Mouse (Mus musculus) left cerebral cortex, adult 2 months (tissue): ENCODE results near the gene Angptl7. TPM values are rescaled to one million over a fixed set of nuclear protein-coding genes. Genes with fewer than 3 reads are reported as not detected.

ENCODE experiments used
- DNase-seq, 2 experiments: peaks; one replicate each; pipeline ENCODE4 v3.0.0; 2021 to 2022; ENCODE audit warnings: low spot score in 2 of 2, mixed read lengths in 1 of 2; ENCODE audit errors: extremely low spot score in 1 of 2
- H3K27ac ChIP-seq: fragments of 200-600 bp; 2 replicates; pipeline ENCODE4 v1.8.1; 2022
- H3K4me3 ChIP-seq: fragments of 200-600 bp; 2 replicates; pipeline ENCODE4 v1.8.1; 2022
- CTCF ChIP-seq: fragments of 200-600 bp; IDR thresholded peaks from 2 replicates; pipeline ENCODE4 v1.8.1; 2022; ENCODE audit warnings: antibody characterized with exemption, mild to moderate bottlenecking, moderate library complexity
- intact Hi-C: fragments of 180-260 bp; cut with DNase I; formaldehyde crosslinking; loops from one replicate; pipeline ENCODE4 v1.15.1; 2025
- total RNA-seq, 2 experiments: library from RNA; stranded (reverse); gene quantifications; 2 replicates each; pipeline ENCODE4 v1.2.3; 2021

The Angptl7 gene
- total RNA-seq, 2 experiments from 2014 or later: 0.57 to 0.89 TPM

DNA sequence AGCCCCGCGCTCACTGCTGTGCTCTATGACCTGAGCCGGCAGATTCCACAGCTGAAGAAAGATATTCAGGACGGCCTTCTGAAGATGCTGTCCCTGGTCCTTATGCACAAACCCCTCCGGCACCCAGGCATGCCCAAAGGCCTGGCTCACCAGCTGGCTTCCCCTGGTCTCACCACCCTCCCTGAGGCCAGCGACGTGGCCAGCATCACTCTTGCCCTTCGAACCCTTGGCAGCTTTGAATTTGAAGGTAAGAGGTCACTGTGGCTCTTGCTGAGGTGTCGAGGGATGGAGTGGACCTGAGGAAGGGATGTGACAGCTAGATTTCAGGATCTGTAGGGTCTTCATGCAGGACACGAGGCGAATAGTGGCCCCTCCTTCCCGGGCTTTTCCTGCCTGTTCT is 36.0 kb downstream of the Angptl7 start:
- DNase-seq: no peak
- TF ChIP-seq CTCF: no peak
- Histone ChIP-seq H3K27ac (no peak overlapping the region), H3K4me3 (no peak overlapping the region)
- intact Hi-C loops: no loop called here

DNA sequence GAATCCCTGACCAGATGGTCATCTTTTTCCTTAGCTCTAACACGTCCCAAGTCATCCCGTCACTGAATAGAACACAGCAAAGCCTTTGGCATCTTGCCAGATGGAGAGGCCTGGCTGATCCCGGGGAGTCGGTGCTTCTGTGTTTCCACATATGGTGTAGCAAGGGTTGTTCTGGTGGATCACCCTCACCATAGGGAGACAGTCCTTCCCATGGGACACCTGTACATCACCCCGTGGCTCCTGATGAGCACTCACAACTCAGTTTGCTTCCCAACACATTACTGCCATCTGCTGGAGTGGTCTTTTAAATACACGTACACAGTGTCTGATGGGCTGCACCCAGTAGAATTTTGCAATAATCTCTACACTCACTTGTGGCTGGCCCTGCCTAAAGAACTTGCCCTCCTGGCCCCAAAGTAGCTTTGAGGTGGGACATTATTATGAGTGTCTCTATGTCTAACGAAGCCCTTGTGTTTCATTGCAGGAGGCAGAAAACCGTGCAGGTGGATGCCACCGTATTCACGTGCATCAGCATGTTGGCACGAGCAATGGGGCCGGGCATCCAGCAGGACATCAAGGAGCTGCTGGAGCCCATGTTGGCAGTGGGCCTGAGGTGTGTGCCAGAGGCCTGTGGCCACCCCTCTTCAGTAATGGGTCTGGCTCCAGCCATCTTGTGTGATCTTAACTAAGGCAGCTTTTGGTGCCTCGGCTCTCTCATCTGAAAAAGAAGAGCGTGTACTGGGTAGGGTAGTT is 36.9 kb downstream of the Angptl7 start:
- no peak for DNase-seq
- Histone ChIP-seq H3K27ac (no peak overlapping the region), H3K4me3 (no peak overlapping the region)
- TF ChIP-seq CTCF: peak; percentile 60
- intact Hi-C loops: no loop called here

DNA sequence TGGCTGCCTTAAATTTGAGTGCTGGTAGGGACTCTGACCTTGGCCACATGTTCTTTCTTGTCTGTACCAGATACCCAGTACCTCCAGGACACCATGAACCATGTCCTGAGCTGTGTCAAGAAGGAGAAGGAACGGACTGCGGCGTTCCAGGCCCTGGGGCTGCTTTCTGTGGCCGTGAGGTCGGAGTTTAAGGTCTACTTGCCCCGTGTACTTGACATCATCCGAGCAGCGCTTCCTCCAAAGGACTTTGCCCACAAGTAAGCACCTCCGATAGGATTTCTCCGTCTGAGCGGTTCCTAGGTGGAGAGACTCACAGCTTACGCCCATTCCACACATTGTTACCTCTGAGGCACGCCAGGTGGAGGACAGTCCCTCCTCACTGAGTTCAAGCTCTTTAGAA is 37.5 kb downstream of the Angptl7 start:
- intact Hi-C loops: no loop called here
- Histone ChIP-seq H3K27ac (no peak overlapping the region), H3K4me3 (no peak overlapping the region)
- no peak for DNase-seq
- TF ChIP-seq CTCF: no peak

GRCm38 (mm10) chr4:148461772-148462171 is 38.5 kb downstream of the Angptl7 start:
- Histone ChIP-seq H3K27ac (no peak overlapping the region), H3K4me3 (no peak overlapping the region)
- TF ChIP-seq CTCF: peak; percentile 29; the same call in 1 of the 2 replicates
- no peak for DNase-seq
- intact Hi-C loops: no loop called here

DNA sequence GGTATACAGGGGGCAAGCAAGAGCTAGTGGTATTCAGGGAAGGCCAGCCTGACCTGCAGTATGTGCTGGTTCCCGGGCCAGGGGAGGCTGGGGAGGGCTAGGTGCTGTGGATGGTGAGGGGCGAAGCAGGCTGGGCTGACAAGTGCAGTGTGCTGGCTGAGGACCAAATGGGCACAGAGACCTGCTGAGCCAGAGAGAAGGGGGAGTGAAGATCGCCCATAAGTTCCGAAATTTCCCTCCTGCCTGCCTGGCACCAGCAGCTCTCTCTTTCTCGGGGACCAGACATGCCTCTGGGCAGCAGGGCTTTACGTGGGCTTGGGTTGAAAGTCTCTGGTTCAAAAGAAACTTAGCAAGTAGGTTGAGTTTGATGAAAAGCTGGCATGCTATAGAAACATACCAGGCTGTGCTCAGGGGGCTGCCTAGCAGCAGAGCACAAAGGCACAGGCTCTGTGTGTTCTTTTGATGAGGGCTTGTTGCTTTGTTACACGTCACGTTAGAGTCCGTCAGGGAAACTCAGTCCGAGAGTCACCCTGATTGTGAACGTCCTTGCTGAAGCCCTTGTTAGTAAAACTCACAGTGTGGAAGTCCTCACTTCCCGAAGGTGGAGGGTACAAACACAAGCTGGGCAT is 39.5 kb downstream of the Angptl7 start:
- TF ChIP-seq CTCF: no peak
- Histone ChIP-seq H3K4me3 (no peak overlapping the region), H3K27ac (no peak overlapping the region)
- intact Hi-C loops: no loop called here
- no peak for DNase-seq

DNA sequence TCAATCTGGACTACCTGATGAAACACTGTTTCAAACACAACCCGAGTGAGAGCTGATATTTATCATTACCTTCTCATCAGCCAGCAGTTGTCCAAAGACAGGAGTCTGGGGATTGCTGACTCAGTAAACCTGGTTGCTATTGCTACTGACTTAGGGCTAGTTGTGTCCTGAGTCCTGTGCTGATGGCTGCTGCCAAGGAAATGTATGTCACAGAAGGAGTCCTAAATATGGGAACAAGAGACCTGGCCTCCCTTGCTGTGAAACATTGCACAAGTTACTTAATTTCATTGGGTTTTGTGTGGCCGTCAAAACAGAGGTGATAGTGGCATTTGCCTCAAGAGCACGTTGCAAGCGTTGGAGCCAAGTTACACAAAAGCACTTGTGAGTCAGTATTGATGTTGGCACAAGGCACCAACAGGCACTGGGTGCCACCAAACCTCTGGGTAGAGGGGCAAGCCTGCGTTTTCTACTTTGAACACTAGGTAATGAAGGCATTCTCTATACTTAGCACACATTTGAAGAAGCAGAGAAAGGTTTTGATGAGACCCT is 44.7 kb downstream of the Angptl7 start:
- H3K27ac ChIP-seq: no peak overlapping the region
- intact Hi-C loops: no loop called here
- DNase-seq: no peak
- no peak for TF ChIP-seq CTCF
- no peak overlapping the region for H3K4me3 ChIP-seq

DNA sequence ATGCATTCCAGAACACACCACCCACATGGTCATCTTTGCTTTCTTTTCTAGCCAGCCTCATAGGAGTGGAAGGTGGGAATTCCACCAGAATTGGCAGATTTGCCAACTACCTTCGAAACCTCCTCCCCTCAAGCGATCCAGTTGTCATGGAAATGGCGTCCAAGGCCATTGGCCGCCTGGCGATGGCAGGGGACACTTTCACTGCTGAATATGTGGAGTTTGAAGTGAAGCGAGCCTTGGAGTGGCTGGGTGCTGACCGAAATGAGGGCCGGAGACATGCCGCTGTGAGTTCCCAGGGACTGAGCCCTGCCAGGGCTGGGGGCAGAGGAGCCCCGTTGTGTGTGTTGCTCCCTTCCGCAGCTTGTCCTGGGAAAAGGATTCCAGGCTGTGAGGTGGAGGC is 46.6 kb downstream of the Angptl7 start:
- intact Hi-C loops: no loop called here
- no peak for TF ChIP-seq CTCF
- DNase-seq: no peak
- no peak overlapping the region for H3K27ac ChIP-seq
- no peak overlapping the region for H3K4me3 ChIP-seq

- no peak for DNase-seq
- H3K4me3 ChIP-seq: peak overlapping the region; percentile 80
- TF ChIP-seq CTCF: no peak
- intact Hi-C loops: no loop called here
- peak overlapping the region; percentile 77 for H3K27ac ChIP-seq
These were observed 51.4 kb downstream of the Angptl7 start for GRCm38 (mm10) chr4:148448853-148449245.

DNA sequence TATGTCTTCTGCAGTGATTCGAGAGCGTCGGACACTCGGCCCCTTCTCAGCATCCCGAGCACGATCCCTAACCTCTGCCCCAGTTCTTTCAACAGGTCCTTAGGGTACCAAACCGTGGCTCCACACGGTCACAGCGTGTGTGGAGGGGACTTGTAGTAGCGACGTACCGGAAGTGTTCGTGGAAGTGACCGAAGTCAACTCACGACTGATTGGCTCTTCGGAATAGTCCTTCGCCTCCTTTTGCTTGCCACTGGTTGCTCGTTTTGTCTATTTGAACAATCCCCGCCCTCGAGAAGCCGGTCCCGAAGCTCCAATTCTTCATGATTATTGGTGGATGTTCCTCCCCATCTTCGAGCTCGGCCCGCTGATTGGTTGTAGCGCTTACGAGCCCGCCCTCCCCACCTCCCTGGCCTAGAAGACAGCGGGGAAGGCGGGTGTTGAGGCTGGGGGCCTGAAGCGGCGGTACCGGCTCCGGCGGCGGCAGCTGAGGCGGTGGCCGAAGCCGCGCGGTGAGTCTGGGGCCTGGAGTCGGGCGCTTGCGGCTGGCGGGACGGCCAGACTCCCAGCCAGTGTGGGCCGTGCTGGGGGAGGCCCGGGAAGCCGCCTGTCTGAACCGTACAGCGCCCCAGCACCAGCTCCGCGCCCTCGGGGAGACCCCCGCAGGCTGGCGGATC is 51.9 kb downstream of the Angptl7 start, which contains the start of gene Mtor:
TSS of gene Mtor (plus strand) at position 433 of the 674 bp plus-strand sequence.
- Histone ChIP-seq H3K4me3 (peak within 1 kb of the TSS; percentile 80), H3K27ac (peak within 1 kb of the TSS; percentile 77)
- intact Hi-C loops: no loop called here
- TF ChIP-seq CTCF: no peak
- DNase-seq: peak; percentile 93

Other genes starting within 250 kb of the Angptl7 start
- 10 to 100 TPM; 32.2 to 34.3 TPM for gene Disp3, start 212.5 kb downstream of the Angptl7 start, total RNA-seq
- gene Ubiad1, start 55.7 kb downstream of the Angptl7 start, total RNA-seq: 1 to 10 TPM; 9.3 to 9.4 TPM
- 10 to 100 TPM; 92.7 to 94.0 TPM for gene Mtor, start 51.8 kb downstream of the Angptl7 start, total RNA-seq
- gene Exosc10, start 58.0 kb upstream of the Angptl7 start, total RNA-seq: 10 to 100 TPM; 50.0 to 50.6 TPM
- 10 to 100 TPM; 77.2 to 77.4 TPM for gene Srm, start 91.0 kb upstream of the Angptl7 start, total RNA-seq
- 1 to 10 TPM; 4.1 to 4.7 TPM for gene Masp2, start 102.1 kb upstream of the Angptl7 start, total RNA-seq
- gene Tardbp, start 126.6 kb upstream of the Angptl7 start, total RNA-seq: 100 to 1,000 TPM; 198 to 208 TPM
- not detected for gene Gm572, start 142.9 kb upstream of the Angptl7 start, total RNA-seq